In the genomic region with DNA sequence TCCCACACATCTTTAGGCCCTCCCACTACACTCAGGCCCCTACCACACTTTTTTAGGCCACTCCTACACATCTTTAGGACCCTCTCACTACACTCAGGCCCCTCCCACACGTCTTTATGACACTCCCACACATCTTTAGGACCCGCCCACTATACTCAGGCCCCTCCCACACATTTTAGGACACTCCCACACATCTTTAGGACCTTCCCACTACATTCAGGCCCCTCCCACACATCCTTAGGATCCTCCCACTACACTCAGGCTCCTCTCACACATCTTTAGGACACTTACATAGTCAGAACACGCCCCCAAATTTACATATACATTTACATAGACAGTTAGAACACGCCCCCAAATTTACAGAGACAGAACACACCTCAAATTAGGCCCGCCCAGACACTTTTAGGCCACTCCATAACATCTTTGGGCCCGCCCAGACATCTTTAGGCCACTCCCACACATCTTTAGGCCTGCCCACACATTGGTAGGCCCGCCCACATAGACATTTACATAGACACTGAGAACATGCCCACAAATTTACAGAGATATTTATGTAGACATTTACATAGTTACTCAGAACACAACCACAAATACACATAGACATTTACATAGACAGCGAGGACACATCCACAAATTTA, we compare ENCODE assay signal across 8 mouse cellular contexts.
A peak's percentile ranks its signal among the peaks of the same experiment; 100 is the strongest.
DNase-seq lines count a peak whose midpoint lies in the region; TF ChIP-seq lines count a peak whose summit lies in the region.

No protein-coding gene starts in this region.

- no peaks in the 10 kb centered on the region for H3K27me3 ChIP-seq in spleen, adult 2 months (ENCODE audit: control insufficient read depth, insufficient read depth, low read length)
- no peaks in the 10 kb centered on the region for H3K27me3 ChIP-seq in limb, embryonic 10.5 days (ENCODE audit: low read depth, poor library complexity, severe bottlenecking)
- H3K27me3 ChIP-seq in myocyte (ENCODE audit: control insufficient read depth, insufficient read depth, insufficient read length): no peaks in the 10 kb centered on the region

- H3ac ChIP-seq in myocyte (ENCODE audit: control insufficient read depth, insufficient read length): peak overlapping the region; percentile 51

- peak overlapping the region; percentile 99; the same call in 1 of the 2 replicates for H3K27ac ChIP-seq in spleen, adult 2 months (ENCODE audit: insufficient read depth, low read length)
- H3K27ac ChIP-seq in limb, embryonic 10.5 days: peak overlapping the region; percentile 96

- TF ChIP-seq POLR2A in spleen, adult 2 months (IDR thresholded peaks at IDR 0.05; ENCODE audit: low read depth, low read length): no peak
- no peak for TF ChIP-seq POLR2A in myocyte (IDR thresholded peaks at IDR 0.05; ENCODE audit: insufficient read length, low read depth)

- TF ChIP-seq CTCF in spleen, adult 2 months (IDR thresholded peaks at IDR 0.05; ENCODE audit: extremely low read depth, insufficient read depth, insufficient read length, insufficient replicate concordance): no peak

- peak; percentile 31 to 37 for DNase-seq in adrenal gland, adult (ENCODE audit: inconsistent age in 2 of 2, low spot score in 1 of 2)
- DNase-seq in adrenal gland, postnatal 36 days: no peak
- DNase-seq in spleen, adult 2 months (ENCODE audit: low read depth in 1 of 2, low spot score in 2 of 2): peak in 1 of 2 experiments; percentile 5
- DNase-seq in spleen, postnatal 4 days (ENCODE audit: low spot score in 2 of 2): no peak
- DNase-seq in gonadal fat pad, adult 2 months (ENCODE audit: low read depth): peak; percentile 1
- no peak for DNase-seq in limb, embryonic 10.5 days (ENCODE audit: low spot score)
- no peak for DNase-seq in yolk sac, embryonic 10.5 days (ENCODE audit: low spot score)

- no peaks in the 10 kb centered on the region for H3K79me2 ChIP-seq in myocyte (ENCODE audit: control insufficient read depth, insufficient read depth)

- H3K4me3 ChIP-seq in spleen, adult 2 months (ENCODE audit: extremely low read depth, insufficient read depth, insufficient read length): peak overlapping the region; percentile 85; the same call in 1 of the 2 replicates
- peak overlapping the region; percentile 64 for H3K4me3 ChIP-seq in limb, embryonic 10.5 days
- peak overlapping the region; percentile 88 for H3K4me3 ChIP-seq in myocyte

- peak overlapping the region; percentile 56 for H3K4me2 ChIP-seq in myocyte (ENCODE audit: low read depth)

- H3K9me3 ChIP-seq in limb, embryonic 10.5 days (replicated peaks): 0 out of 2 replicates have a peak, but pooled peaks cover 3% of the 10 kb centered on the region

- no peaks in the 10 kb centered on the region for H3K36me3 ChIP-seq in spleen, adult 2 months (ENCODE audit: control insufficient read depth, insufficient read depth, low read length)
- no peaks in the 10 kb centered on the region for H3K36me3 ChIP-seq in limb, embryonic 10.5 days
- no peaks in the 10 kb centered on the region for H3K36me3 ChIP-seq in myocyte (ENCODE audit: control insufficient read depth, insufficient read depth)

- 87% methylated on average over 8 of the region's 8 CpGs for WGBS in spleen, adult 2 months
- WGBS in limb, embryonic 10.5 days: 75% methylated on average over 8 of the region's 8 CpGs

- peaks cover 4% of the 10 kb centered on the region; the same call in 1 of the 2 replicates for H3K4me1 ChIP-seq in spleen, adult 2 months (ENCODE audit: control insufficient read depth, insufficient read depth, insufficient read length)
- H3K4me1 ChIP-seq in limb, embryonic 10.5 days: peaks cover 3% of the 10 kb centered on the region; the same call in 1 of the 2 replicates

TF ChIP-seq in myocyte, 11 proteins besides CTCF, POLR2A, EP300 and RAD21:
- TF ChIP-seq E2F4 (IDR thresholded peaks at IDR 0.05; ENCODE audit: insufficient read depth) (no peak), MYOG (IDR thresholded peaks at IDR 0.05; ENCODE audit: control insufficient read depth in 1 of 3, insufficient read depth in 1 of 3, insufficient read length in 2 of 3, low read depth in 2 of 3) (no peak), POLR2AphosphoS2 (IDR thresholded peaks at IDR 0.05; ENCODE audit: insufficient read length, low read depth) (no peak), MYOD1 (IDR thresholded peaks at IDR 0.05; ENCODE audit: control insufficient read depth in 1 of 3, insufficient read length in 2 of 3, low read depth in 2 of 3) (no peak), REST (IDR thresholded peaks at IDR 0.05; ENCODE audit: insufficient read depth, insufficient read length) (no peak), TCF3 (IDR thresholded peaks at IDR 0.05; ENCODE audit: insufficient read length, low read depth) (no peak), USF1 (IDR thresholded peaks at IDR 0.05; ENCODE audit: low read depth) (no peak), SRF (IDR thresholded peaks at IDR 0.05; ENCODE audit: control insufficient read depth, insufficient read length, low read depth) (no peak)

Comparison
In these comparisons a context has a peak if more than half of its experiments do, and no peak if none do; other contexts are left out.
1. DNase-seq: peak in adrenal gland, adult (2 of 2) and gonadal fat pad, adult 2 months (single experiment); none in adrenal gland, postnatal 36 days (0 of 2), spleen, postnatal 4 days (0 of 2), limb, embryonic 10.5 days (single experiment) and yolk sac, embryonic 10.5 days (single experiment).
2. Peak in every context shown above with its lines, with median percentiles within 50 percentile points of each other: H3K4me3 ChIP-seq.